Mouse (Mus musculus): ENCODE data around the gene Rrbp1. TPM values are rescaled to one million over a fixed set of nuclear protein-coding genes. Genes with fewer than 3 reads are reported as not detected.

Gene Rrbp1
- total RNA-seq, 2 experiments from 2014 or later = 74.5 to 76.6 TPM

Other genes starting within 250 kb of the Rrbp1 start
- gene Bfsp1, start 148.1 kb downstream of the Rrbp1 start, total RNA-seq (2021) = 1 to 10 TPM; 1.4 to 1.8 TPM
- gene Dstn, start 95.9 kb downstream of the Rrbp1 start, total RNA-seq (2021) = 100 to 1,000 TPM; 213 to 219 TPM
- gene Banf2, start 21.8 kb upstream of the Rrbp1 start, total RNA-seq (2021) = not detected